Mouse (Mus musculus) monocyte, adult 5-6 weeks (primary cell): ENCODE measurements around the gene Macrod2. TPM values are rescaled to one million over a fixed set of nuclear protein-coding genes. Genes with fewer than 3 reads are reported as not detected.
"Not testable (repeated sequence)": the region's sequence is repeated elsewhere in the genome, so short reads cannot be mapped to it uniquely, and the experiment has no call there.

Experiments used
- ATAC-seq: fragments of 153-309, 156-312 bp; replicated peaks from 2 replicates; pipeline ENCODE4 v1.8.0; 2017; ENCODE audit warnings: mild to moderate bottlenecking; ENCODE audit not compliant: low TSS enrichment, insufficient number of reproducible peaks, severe bottlenecking, poor library complexity, low FRiP score
- total RNA-seq: library from RNA; stranded (forward); fragments of 200-1000, 200-491, 200-594 nt; gene quantifications from 3 replicates; pipeline ENCODE4 v1.2.3, GENCODE M21; 2017

The Macrod2 gene
- total RNA-seq, 1 experiment from 2014 or later = 7.0 TPM

GRCm38 (mm10) chr2:140670963-140671702 is 276.0 kb downstream of the Macrod2 start, which contains the start of gene Flrt3:
Gene Flrt3, minus strand, starts transcription at chr2:140671469.
- no peak for ATAC-seq

GRCm38 (mm10) chr2:140673466-140673865 is 278.4 kb downstream of the Macrod2 start:
- ATAC-seq = no peak

- ATAC-seq = no peak
Observed at GRCm38 (mm10) chr2:140676728-140677127, 281.6 kb downstream of the Macrod2 start.

DNA sequence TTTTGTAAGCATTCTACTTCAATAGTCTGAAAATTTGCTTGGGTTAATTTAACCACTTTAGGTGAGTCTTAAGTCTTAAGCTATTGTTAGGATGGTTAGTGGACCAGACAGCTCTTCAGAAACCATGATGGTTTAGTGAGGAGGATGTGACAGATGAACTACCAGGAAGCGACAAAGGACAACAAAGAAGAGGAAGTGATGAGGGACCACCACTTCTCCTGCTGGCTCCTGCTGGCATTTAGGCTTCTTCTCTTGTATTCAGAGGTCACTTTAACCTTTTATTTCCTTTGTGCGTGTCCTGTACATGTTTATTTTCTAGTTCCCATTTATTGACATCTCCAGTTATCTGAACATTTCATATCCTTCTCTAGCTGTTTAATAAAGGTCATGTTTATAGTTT is 295.8 kb downstream of the Macrod2 start:
- ATAC-seq = no peak

GRCm38 (mm10) chr2:140691403-140691802 is 296.3 kb downstream of the Macrod2 start:
- ATAC-seq = no peak

DNA sequence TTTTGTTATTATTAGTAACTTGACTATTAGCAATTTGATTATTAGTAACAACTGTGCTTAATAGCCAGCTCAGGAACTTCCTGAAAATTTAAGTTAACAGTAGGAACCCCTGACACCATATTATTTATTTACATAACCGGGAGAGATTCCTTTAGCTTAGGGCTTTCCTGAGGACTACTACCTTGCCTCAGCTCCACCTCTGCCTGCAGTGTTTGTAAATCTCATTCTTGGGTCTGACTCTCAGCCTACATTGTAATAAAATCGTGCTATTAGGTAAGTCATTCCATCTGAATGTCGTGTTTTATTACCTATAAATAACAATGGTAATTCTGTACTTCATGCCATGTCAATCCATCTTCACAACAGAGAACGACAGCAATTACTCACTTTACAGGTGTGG is 297.4 kb downstream of the Macrod2 start:
- no peak for ATAC-seq

GRCm38 (mm10) chr2:140693845-140694244 is 298.7 kb downstream of the Macrod2 start:
- ATAC-seq = no peak

GRCm38 (mm10) chr2:140698585-140698984 is 303.5 kb downstream of the Macrod2 start:
- no peak for ATAC-seq

DNA sequence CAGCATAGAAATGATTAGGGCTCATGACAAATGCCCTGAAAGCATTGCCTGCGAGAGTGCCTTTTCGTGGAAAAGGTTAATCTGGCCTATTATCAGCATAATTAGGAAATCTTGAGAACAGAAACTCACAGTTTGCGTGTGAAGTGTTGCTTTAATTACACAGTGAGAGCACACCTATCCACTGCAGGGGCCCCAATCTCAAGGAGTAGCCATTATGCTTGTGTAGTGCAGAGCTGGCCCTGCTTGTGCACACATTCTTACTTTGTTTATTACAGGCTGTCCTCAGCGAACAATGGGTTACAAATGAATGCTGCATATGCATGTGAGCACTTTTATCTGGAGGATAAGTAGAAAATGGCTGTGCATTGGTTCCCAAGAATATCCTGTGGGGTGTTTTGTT is 308.3 kb downstream of the Macrod2 start:
- ATAC-seq = no peak

DNA sequence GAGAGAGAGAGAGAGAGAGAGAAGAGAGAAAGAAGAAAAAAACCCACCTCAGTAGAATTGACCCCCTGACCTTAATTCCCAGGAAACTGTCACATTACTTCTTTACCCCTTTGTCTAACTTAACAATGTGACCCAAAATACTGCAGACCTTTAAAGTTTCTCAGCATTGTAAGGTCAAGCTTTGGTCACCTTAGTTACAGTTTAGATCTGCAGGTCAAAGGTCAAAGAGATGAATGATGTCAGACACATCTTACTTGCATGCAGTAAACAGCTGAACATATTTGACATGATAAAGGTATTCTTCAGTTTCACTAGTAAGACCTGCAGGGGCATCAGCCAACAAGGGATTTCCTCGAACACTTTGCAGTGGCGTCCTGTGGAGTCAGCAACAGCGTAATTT is 309.0 kb downstream of the Macrod2 start:
- no peak for ATAC-seq

- no peak for ATAC-seq
Observed at GRCm38 (mm10) chr2:140705278-140705677, 310.2 kb downstream of the Macrod2 start.

DNA sequence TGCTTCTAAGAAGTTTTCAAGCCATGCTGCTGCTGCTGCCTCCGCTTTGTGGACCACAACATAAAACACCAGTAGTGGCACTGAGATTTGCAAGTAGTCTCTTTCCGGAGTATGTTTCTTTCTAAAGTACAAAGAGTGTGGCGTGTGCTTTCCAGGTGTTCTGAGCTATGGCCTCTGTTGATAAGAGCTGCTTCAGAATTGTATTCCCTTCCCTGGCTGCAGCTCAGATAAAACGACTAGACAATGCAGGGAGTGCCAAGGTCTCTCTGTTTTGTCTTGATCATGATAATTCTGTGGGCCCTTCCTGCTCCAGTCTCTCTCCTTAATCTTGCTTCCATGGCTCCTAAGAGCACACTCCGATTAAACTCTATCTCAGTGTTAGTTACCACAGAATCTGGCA is 312.4 kb downstream of the Macrod2 start:
- no peak for ATAC-seq

- ATAC-seq = no peak
Observed at GRCm38 (mm10) chr2:140715822-140716221, 320.7 kb downstream of the Macrod2 start.

DNA sequence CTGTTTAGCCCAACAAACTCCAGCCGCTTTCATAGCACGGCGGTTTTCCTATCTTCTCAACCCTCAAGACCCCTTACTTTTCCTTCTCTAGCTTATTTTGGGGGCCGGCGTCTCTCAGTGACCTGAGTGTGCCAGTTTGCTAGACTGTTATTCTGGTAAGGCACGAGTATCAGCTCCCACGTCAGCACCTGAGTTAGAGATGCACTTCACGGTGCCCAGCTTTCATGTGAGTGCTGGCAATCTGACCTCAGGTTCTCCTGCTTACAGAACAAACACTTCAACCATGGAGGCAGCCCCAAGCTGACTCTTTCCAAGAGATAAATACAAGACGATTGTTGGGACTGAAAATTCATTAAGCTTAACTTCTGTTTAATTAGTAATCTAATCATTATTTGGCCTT is 322.3 kb downstream of the Macrod2 start:
- ATAC-seq = no peak

GRCm38 (mm10) chr2:140732616-140733183 is 337.6 kb downstream of the Macrod2 start:
- ATAC-seq = no peak

DNA sequence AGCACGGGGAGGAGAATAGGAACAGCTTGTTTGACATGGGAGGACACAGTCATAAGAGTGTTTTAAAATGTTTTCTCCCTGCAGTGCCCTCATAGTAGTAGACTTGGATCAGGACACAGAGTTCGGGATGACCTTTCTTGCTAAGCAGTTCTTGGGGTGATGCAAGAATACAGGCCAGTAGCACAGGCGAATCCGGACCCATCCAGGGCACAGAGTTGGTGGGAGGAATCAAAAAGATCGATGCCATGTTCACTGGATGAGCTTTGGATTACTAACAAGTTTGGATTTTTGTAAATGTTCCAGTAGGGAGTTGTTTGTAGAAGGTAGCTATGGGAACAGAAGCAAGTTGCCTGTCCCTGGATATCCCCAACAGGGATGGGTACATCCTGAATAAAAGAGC is 345.4 kb downstream of the Macrod2 start:
- ATAC-seq = no peak

GRCm38 (mm10) chr2:140742954-140743353 is 347.8 kb downstream of the Macrod2 start:
- ATAC-seq = not testable (repeated sequence)

GRCm38 (mm10) chr2:140758881-140759280 is 363.8 kb downstream of the Macrod2 start:
- no peak for ATAC-seq

GRCm38 (mm10) chr2:140759732-140760131 is 364.6 kb downstream of the Macrod2 start:
- ATAC-seq = no peak

DNA sequence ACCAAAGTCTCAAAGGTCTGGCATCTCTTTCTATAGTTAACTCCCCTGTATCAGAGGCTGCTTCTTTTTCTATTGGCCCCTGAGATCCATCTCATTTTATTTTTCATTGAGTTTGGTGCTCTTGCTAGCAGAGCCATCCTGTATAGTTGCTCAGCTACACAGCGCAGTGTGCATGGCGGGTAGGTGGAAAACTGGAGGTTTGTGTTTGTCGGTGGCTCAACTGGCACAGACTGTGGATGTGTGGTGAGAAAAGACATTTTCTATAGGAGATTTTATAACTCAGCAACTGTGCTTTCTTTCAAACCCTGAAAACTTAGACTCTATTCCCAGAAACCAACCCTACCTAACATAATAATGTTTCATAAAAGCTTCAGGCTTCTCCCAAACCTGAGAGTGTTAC is 365.0 kb downstream of the Macrod2 start:
- no peak for ATAC-seq
